Mouse (Mus musculus) testis, adult 10 weeks (tissue): Measurements from ENCODE around the gene Olfr399. TPM values are rescaled to one million over a fixed set of nuclear protein-coding genes. Genes with fewer than 3 reads are reported as not detected.

Experiments
- polyA plus RNA-seq: library from polyadenylated mRNA; stranded (reverse); fragments of 350-450 nt; fragmentation: Illumina TruSeq; extraction: RNeasy Lipid Tissue Mini Kit (QIAGEN cat#74804); gene quantifications from one replicate; pipeline ENCODE4 v1.2.3, GENCODE M21; 2014; ENCODE audit warnings: low read depth, low replicate concordance

The Olfr399 gene
- polyA plus RNA-seq: not detected

DNA sequence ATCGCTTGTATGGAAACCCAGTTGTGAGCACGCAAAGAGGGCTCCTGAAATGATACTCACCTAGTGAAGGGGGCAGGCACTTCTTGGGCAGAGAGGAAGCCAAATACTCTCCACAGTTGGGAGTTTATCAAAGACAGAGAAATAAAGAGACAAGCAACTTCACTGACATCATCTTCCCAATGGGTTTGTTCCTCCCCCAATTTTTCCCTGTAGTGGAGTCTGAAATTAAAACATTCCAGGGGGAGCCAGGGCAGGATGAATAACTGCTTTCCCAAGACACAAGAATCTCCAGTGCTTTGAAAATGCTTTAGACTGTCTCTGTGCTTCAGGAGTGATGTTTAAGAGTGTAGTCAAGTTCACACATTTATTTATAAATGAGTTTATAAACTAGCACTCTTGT lies at the start of gene Olfr399, which contains the start of gene Olfr139:
Olfr399 (minus strand) TSS at position 165 of the 400 bp plus-strand sequence.
Olfr139 (minus strand) TSS at position 101 of the 400 bp plus-strand sequence.

GRCm38 (mm10) chr11:74069655-74070054 lies 13.2 kb upstream of the Olfr399 start, which contains the start of gene Zfp616:
Gene Zfp616, plus strand, starts transcription at chr11:74069955.

Other genes with a start within 250 kb of the Olfr399 start
- not detected for gene Olfr392, start 239.6 kb downstream of the Olfr399 start, polyA plus RNA-seq
- gene Olfr393, start 205.2 kb downstream of the Olfr399 start, polyA plus RNA-seq: not detected
- gene Olfr394, start 165.8 kb downstream of the Olfr399 start, polyA plus RNA-seq: not detected
- not detected for gene Olfr395, start 147.3 kb downstream of the Olfr399 start, polyA plus RNA-seq
- gene Olfr23, start 119.9 kb downstream of the Olfr399 start, polyA plus RNA-seq: 1.6 TPM
- gene Olfr397, start 95.8 kb downstream of the Olfr399 start, polyA plus RNA-seq: not detected
- gene Olfr398, start 66.2 kb downstream of the Olfr399 start, polyA plus RNA-seq: not detected
- gene Olfr139, start 64 bp downstream of the Olfr399 start, polyA plus RNA-seq: not detected
- gene Zfp616, start 13.3 kb upstream of the Olfr399 start, polyA plus RNA-seq: not detected
- gene Olfr401, start 57.1 kb upstream of the Olfr399 start, polyA plus RNA-seq: not detected
- 0.63 TPM for gene Olfr402, start 96.9 kb upstream of the Olfr399 start, polyA plus RNA-seq
- gene Olfr403, start 129.6 kb upstream of the Olfr399 start, polyA plus RNA-seq: not detected
- not detected for gene Olfr43, start 154.8 kb upstream of the Olfr399 start, polyA plus RNA-seq
- gene Olfr406, start 203.2 kb upstream of the Olfr399 start, polyA plus RNA-seq: not detected
- gene Olfr59, start 227.1 kb upstream of the Olfr399 start, polyA plus RNA-seq: not detected